Mouse (Mus musculus) R1 (cell line): ENCODE data around the gene Rpl13.

Experiments
- DNase-seq: peaks from one replicate; pipeline ENCODE4 v3.0.0-alpha.2; 2018; ENCODE audit warnings: low read depth, low spot score

Gene Rpl13

GRCm38 (mm10) chr8:123150737-123151171, 48.6 kb downstream of the Rpl13 start:
- DNase-seq: no peak
